Mouse (Mus musculus) lung, postnatal 0 days (tissue): ENCODE data around the gene Asb2.

Experiments used
- CTCF ChIP-seq: IDR thresholded peaks from 2 replicates; pipeline ENCODE4 v1.5.1; 2016; ENCODE audit warnings: antibody characterized with exemption, mild to moderate bottlenecking
- EP300 ChIP-seq: IDR thresholded peaks from 2 replicates; pipeline ENCODE4 v1.6.1; 2016; ENCODE audit warnings: antibody characterized with exemption, mild to moderate bottlenecking, control low read depth

DNA sequence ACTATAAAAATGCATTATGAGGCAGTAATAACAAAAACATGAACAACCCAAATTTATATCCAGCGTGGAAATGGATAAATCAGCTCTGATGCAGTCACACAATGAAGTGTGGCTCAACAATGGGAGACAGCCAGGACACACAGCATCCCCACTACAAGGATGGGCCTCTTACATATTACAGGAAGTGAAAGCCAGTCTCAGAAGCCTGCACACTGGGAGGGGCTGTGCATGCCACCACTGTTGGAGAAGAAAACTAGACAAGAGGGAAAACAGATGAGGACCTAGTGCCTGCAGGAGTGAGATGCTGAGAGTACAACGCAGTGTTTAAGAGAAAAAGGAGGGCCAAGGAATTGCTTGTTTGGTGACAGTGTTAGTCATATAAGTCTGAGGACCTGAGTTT lies 82.1 kb downstream of the Asb2 start:
- TF ChIP-seq CTCF (no peak), EP300 (no peak)
